9 mouse cellular contexts compared by ENCODE assay signal in the genomic region with DNA sequence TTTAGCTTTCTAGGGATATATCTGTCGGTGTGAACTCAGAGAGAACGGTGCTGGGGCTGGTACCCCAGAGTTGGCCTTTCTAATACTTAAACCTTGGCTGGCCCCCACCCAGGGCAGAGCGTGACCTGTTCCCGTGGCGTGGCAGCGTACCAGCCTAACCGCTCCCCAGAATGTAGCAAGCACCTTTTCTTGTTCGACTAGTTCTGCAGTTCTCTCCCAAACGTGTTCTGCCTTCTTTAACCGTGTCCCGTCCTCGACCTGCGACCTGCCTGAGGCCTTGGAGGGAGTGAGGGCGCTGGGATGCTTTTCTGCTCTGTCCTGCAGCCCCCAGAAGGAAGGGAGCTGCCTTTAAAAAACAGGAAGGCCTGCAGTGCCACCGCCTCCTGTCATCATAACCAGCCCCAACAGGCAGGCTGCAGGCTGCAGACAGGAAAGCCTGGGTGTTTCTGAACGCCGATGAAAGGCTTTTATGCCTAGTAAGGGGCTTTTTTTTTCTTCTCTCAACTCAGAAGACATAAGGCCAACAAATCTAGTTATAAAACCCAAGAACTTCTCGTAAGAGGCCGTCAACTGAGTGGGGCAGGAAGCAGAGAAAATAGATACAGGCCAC. TPM values are rescaled to one million over a fixed set of nuclear protein-coding genes. Genes with fewer than 3 reads are reported as not detected.
DNase-seq lines count a peak whose midpoint lies in the region; ATAC-seq and TF ChIP-seq lines count a peak whose summit lies in the region.
"Had no signal": no experiment of that assay in that cellular context is flagged by ENCODE, and none has a peak within 500 bp of the region (broad histone marks: within the 10 kb centered on the region; RNA-seq: fewer than 3 reads in every experiment).

No protein-coding gene starts in this region.

- ATAC-seq in liver, postnatal 0 days = no peak
- ATAC-seq in liver, embryonic 12.5 days = no peak
- ATAC-seq in stomach, embryonic 16.5 days (ENCODE audit: insufficient read depth, low FRiP score) = peak; percentile 27; the same call in 1 of the 2 replicates
- ATAC-seq in forebrain, postnatal 0 days = no peak

- no peaks in the 10 kb centered on the region for H3K36me3 ChIP-seq in heart, adult 2 months (ENCODE audit: control insufficient read depth, insufficient read depth, low read length)
- H3K36me3 ChIP-seq in liver, postnatal 0 days (replicated peaks; ENCODE audit: insufficient read depth, low read length) = peaks cover 5% of the 10 kb centered on the region
- H3K36me3 ChIP-seq in liver, embryonic 12.5 days = peaks cover 21% of the 10 kb centered on the region
- H3K36me3 ChIP-seq in limb, embryonic 10.5 days = peaks cover 19% of the 10 kb centered on the region
- H3K36me3 ChIP-seq in stomach, embryonic 16.5 days (ENCODE audit: control insufficient read depth, insufficient read depth, low read length) = 0 out of 2 replicates have a peak, but pooled peaks cover 7% of the 10 kb centered on the region
- H3K36me3 ChIP-seq in forebrain, postnatal 0 days (ENCODE audit: insufficient read depth) = peaks cover 10% of the 10 kb centered on the region; the same call in 1 of the 2 replicates

- H3K9me3 ChIP-seq in liver, postnatal 0 days (ENCODE audit: low read length) = no peaks in the 10 kb centered on the region
- no peaks in the 10 kb centered on the region for H3K9me3 ChIP-seq in liver, embryonic 12.5 days (replicated peaks)
- H3K9me3 ChIP-seq in limb, embryonic 10.5 days (replicated peaks) = no peaks in the 10 kb centered on the region
- no peaks in the 10 kb centered on the region for H3K9me3 ChIP-seq in stomach, embryonic 16.5 days (replicated peaks; ENCODE audit: control insufficient read depth, low read length)
- no peaks in the 10 kb centered on the region for H3K9me3 ChIP-seq in forebrain, postnatal 0 days (ENCODE audit: low read length)

- intact Hi-C loops in heart, adult 2 months (cut with DNase I) = no loop called here

- WGBS in heart, adult 2 months = 57% methylated on average over 19 of the region's 19 CpGs
- WGBS in liver, postnatal 0 days (ENCODE audit: insufficient replicate concordance) = 45% methylated on average over 19 of the region's 19 CpGs
- WGBS in liver, embryonic 12.5 days (ENCODE audit: insufficient replicate concordance) = 57% methylated on average over 19 of the region's 19 CpGs
- 73% methylated on average over 19 of the region's 19 CpGs for WGBS in limb, embryonic 10.5 days
- 44% methylated on average over 19 of the region's 19 CpGs for WGBS in stomach, embryonic 16.5 days
- WGBS in forebrain, postnatal 0 days = 80% methylated on average over 19 of the region's 19 CpGs

- no peak for TF ChIP-seq EP300 in heart, adult 2 months (IDR thresholded peaks at IDR 0.05; ENCODE audit: insufficient read depth, low read depth, low read length)
- TF ChIP-seq EP300 in liver, postnatal 0 days (IDR thresholded peaks at IDR 0.05; ENCODE audit: low read depth) = no peak

- no peak for TF ChIP-seq CTCF in heart, adult 2 months (IDR thresholded peaks at IDR 0.05)
- TF ChIP-seq CTCF in liver, postnatal 0 days (IDR thresholded peaks at IDR 0.05; ENCODE audit: low read depth) = no peak
- no peak for TF ChIP-seq CTCF in forebrain, postnatal 0 days (IDR thresholded peaks at IDR 0.05; ENCODE audit: low read depth)

- no peak overlapping the region for H3K4me3 ChIP-seq in heart, adult 2 months
- H3K4me3 ChIP-seq in liver, postnatal 0 days (ENCODE audit: low read depth, low read length) = no peak overlapping the region
- no peak overlapping the region for H3K4me3 ChIP-seq in liver, embryonic 12.5 days
- H3K4me3 ChIP-seq in limb, embryonic 10.5 days = no peak overlapping the region
- H3K4me3 ChIP-seq in stomach, embryonic 16.5 days (replicated peaks; ENCODE audit: low read length) = no peak overlapping the region
- no peak overlapping the region for H3K4me3 ChIP-seq in forebrain, postnatal 0 days (ENCODE audit: low read depth, low read length)

- no peaks in the 10 kb centered on the region for H3K79me2 ChIP-seq in heart, adult 2 months (replicated peaks; ENCODE audit: control insufficient read depth, insufficient read depth, low read length)

- H3K4me2 ChIP-seq in liver, postnatal 0 days (ENCODE audit: low read depth, low read length) = no peak overlapping the region
- no peak overlapping the region for H3K4me2 ChIP-seq in liver, embryonic 12.5 days
- H3K4me2 ChIP-seq in stomach, embryonic 16.5 days (ENCODE audit: low read depth, low read length) = no peak overlapping the region
- H3K4me2 ChIP-seq in forebrain, postnatal 0 days (ENCODE audit: low read depth) = no peak overlapping the region

- peak overlapping the region; percentile 33; the same call in 1 of the 2 replicates for H3K27ac ChIP-seq in heart, adult 2 months
- H3K27ac ChIP-seq in liver, postnatal 0 days (ENCODE audit: low read depth) = 0 out of 2 replicates have a peak overlapping the region, but pooled peaks have one; percentile 18
- H3K27ac ChIP-seq in liver, embryonic 12.5 days = no peak overlapping the region
- peak overlapping the region; percentile 66 for H3K27ac ChIP-seq in limb, embryonic 10.5 days
- H3K27ac ChIP-seq in stomach, embryonic 16.5 days (ENCODE audit: low read length) = peak overlapping the region; percentile 79
- no peak overlapping the region for H3K27ac ChIP-seq in forebrain, postnatal 0 days (ENCODE audit: low read depth, low read length)

- no peak for TF ChIP-seq POLR2A in heart, adult 2 months (IDR thresholded peaks at IDR 0.05; ENCODE audit: insufficient read depth, low read depth, low read length)

- DNase-seq in heart, adult 2 months = no peak
- no peak for DNase-seq in heart, adult 9 months (ENCODE audit: low spot score in 2 of 2)
- no peak for DNase-seq in liver, postnatal 0 days
- no peak for DNase-seq in limb, embryonic 10.5 days (ENCODE audit: low spot score)
- DNase-seq in forebrain, postnatal 0 days = no peak
- DNase-seq in spleen, postnatal 10 days (ENCODE audit: low spot score in 2 of 2) = no peak
- DNase-seq: right cerebral cortex, postnatal 14 days had no signal

- H3K27me3 ChIP-seq in heart, adult 2 months (ENCODE audit: control insufficient read depth, insufficient read depth, low read length) = no peaks in the 10 kb centered on the region
- no peaks in the 10 kb centered on the region for H3K27me3 ChIP-seq in liver, postnatal 0 days (ENCODE audit: insufficient read depth, low read length)
- no peaks in the 10 kb centered on the region for H3K27me3 ChIP-seq in liver, embryonic 12.5 days (replicated peaks)
- H3K27me3 ChIP-seq in limb, embryonic 10.5 days (ENCODE audit: low read depth, poor library complexity, severe bottlenecking) = no peaks in the 10 kb centered on the region
- no peaks in the 10 kb centered on the region for H3K27me3 ChIP-seq in stomach, embryonic 16.5 days (ENCODE audit: control insufficient read depth, insufficient read depth, low read length)
- H3K27me3 ChIP-seq in forebrain, postnatal 0 days (ENCODE audit: insufficient read depth, low read length) = no peaks in the 10 kb centered on the region

- H3K4me1 ChIP-seq in heart, adult 2 months (ENCODE audit: control insufficient read depth, insufficient read depth, low read length) = peaks cover 4% of the 10 kb centered on the region
- 0 out of 2 replicates have a peak, but pooled peaks cover 4% of the 10 kb centered on the region for H3K4me1 ChIP-seq in liver, postnatal 0 days (ENCODE audit: insufficient read depth)
- peaks cover 17% of the 10 kb centered on the region; the same call in 1 of the 2 replicates for H3K4me1 ChIP-seq in liver, embryonic 12.5 days
- peaks cover 62% of the 10 kb centered on the region for H3K4me1 ChIP-seq in limb, embryonic 10.5 days
- H3K4me1 ChIP-seq in stomach, embryonic 16.5 days (ENCODE audit: control insufficient read depth, insufficient read depth, low read length) = peaks cover 20% of the 10 kb centered on the region
- H3K4me1 ChIP-seq in forebrain, postnatal 0 days (ENCODE audit: insufficient read depth) = no peaks in the 10 kb centered on the region

- H3K9ac ChIP-seq in heart, adult 2 months (ENCODE audit: low read depth, low read length) = no peak overlapping the region
- H3K9ac ChIP-seq in liver, postnatal 0 days (replicated peaks) = no peak overlapping the region
- H3K9ac ChIP-seq in liver, embryonic 12.5 days = no peak overlapping the region
- H3K9ac ChIP-seq in stomach, embryonic 16.5 days (ENCODE audit: low read length) = peak overlapping the region; percentile 32; the same call in 1 of the 2 replicates
- H3K9ac ChIP-seq in forebrain, postnatal 0 days = no peak overlapping the region

RNA-seq across cellular contexts. Expression of gene Gltp, which starts 10.0 kb away (rescaled TPM):
- total RNA-seq in heart, adult 2 months (2021) = 10 to 100 TPM; 14.2 to 17.0 TPM
- polyA plus RNA-seq in heart, adult 2 months (2012; rRNA removed) = 36.3 and 37.8 TPM in 2 replicates
- 23.1 and 23.8 TPM in 2 replicates for polyA plus RNA-seq in liver, postnatal 0 days (2015; fragmentation: Nextera tagmentation; extraction: Ambion mirVana)
- 41.9 and 44.0 TPM in 2 replicates for polyA plus RNA-seq in liver, embryonic 12.5 days (2016; fragmentation: Nextera tagmentation; extraction: Ambion mirVana)
- 65.4 and 78.6 TPM in 2 replicates for polyA plus RNA-seq in limb, embryonic 10.5 days (2016; fragmentation: Nextera tagmentation; extraction: Ambion mirVana)
- polyA plus RNA-seq in stomach, embryonic 16.5 days (2015; fragmentation: Nextera tagmentation; extraction: Ambion mirVana) = 208 and 281 TPM in 2 replicates
- total RNA-seq in forebrain, postnatal 0 days (2014; rRNA removed) = 14.1 and 19.8 TPM in 2 replicates
- 26.4 and 32.1 TPM in 2 replicates for polyA plus RNA-seq in forebrain, postnatal 0 days (2015; fragmentation: Nextera tagmentation; extraction: Ambion mirVana)

RNA-seq across cellular contexts. Expression of gene Trpv4, which starts 22.6 kb away (rescaled TPM):
- 1 to 10 TPM; 3.6 to 5.1 TPM for total RNA-seq in heart, adult 2 months (2021)
- 4.6 and 7.5 TPM in 2 replicates for polyA plus RNA-seq in heart, adult 2 months (2012; rRNA removed)
- polyA plus RNA-seq in liver, postnatal 0 days (2015; fragmentation: Nextera tagmentation; extraction: Ambion mirVana) = 0.32 and 0.38 TPM in 2 replicates
- 0.19 and 0.29 TPM in 2 replicates for polyA plus RNA-seq in liver, embryonic 12.5 days (2016; fragmentation: Nextera tagmentation; extraction: Ambion mirVana)
- polyA plus RNA-seq in limb, embryonic 10.5 days (2016; fragmentation: Nextera tagmentation; extraction: Ambion mirVana) = 0.31 TPM in 2 replicates
- polyA plus RNA-seq in stomach, embryonic 16.5 days (2015; fragmentation: Nextera tagmentation; extraction: Ambion mirVana) = 2.8 and 3.7 TPM in 2 replicates
- 0.81 and 1.5 TPM in 2 replicates for total RNA-seq in forebrain, postnatal 0 days (2014; rRNA removed)
- 1.3 and 2.4 TPM in 2 replicates for polyA plus RNA-seq in forebrain, postnatal 0 days (2015; fragmentation: Nextera tagmentation; extraction: Ambion mirVana)

RNA-seq across cellular contexts. Expression of gene Tchp, which starts 26.8 kb away (rescaled TPM):
- total RNA-seq in heart, adult 2 months (2021) = 1 to 10 TPM; 3.4 to 4.0 TPM
- polyA plus RNA-seq in heart, adult 2 months (2012; rRNA removed) = 6.1 and 8.5 TPM in 2 replicates
- polyA plus RNA-seq in liver, postnatal 0 days (2015; fragmentation: Nextera tagmentation; extraction: Ambion mirVana) = 1.9 and 2.4 TPM in 2 replicates
- polyA plus RNA-seq in liver, embryonic 12.5 days (2016; fragmentation: Nextera tagmentation; extraction: Ambion mirVana) = 6.2 and 7.5 TPM in 2 replicates
- 18.8 and 22.0 TPM in 2 replicates for polyA plus RNA-seq in limb, embryonic 10.5 days (2016; fragmentation: Nextera tagmentation; extraction: Ambion mirVana)
- polyA plus RNA-seq in stomach, embryonic 16.5 days (2015; fragmentation: Nextera tagmentation; extraction: Ambion mirVana) = 9.3 and 9.4 TPM in 2 replicates
- 14.1 and 14.4 TPM in 2 replicates for total RNA-seq in forebrain, postnatal 0 days (2014; rRNA removed)
- 7.4 and 11.8 TPM in 2 replicates for polyA plus RNA-seq in forebrain, postnatal 0 days (2015; fragmentation: Nextera tagmentation; extraction: Ambion mirVana)

Comparison
In these comparisons a context has a peak if more than half of its experiments do, and no peak if none do; other contexts are left out.
1. H3K27ac ChIP-seq: peak in heart, adult 2 months (single experiment), liver, postnatal 0 days (single experiment), limb, embryonic 10.5 days (single experiment) and stomach, embryonic 16.5 days (single experiment); none in liver, embryonic 12.5 days (single experiment) and forebrain, postnatal 0 days (single experiment).